Mouse (Mus musculus): ENCODE measurements around the gene Ybx3.

Gene Ybx3

DNA sequence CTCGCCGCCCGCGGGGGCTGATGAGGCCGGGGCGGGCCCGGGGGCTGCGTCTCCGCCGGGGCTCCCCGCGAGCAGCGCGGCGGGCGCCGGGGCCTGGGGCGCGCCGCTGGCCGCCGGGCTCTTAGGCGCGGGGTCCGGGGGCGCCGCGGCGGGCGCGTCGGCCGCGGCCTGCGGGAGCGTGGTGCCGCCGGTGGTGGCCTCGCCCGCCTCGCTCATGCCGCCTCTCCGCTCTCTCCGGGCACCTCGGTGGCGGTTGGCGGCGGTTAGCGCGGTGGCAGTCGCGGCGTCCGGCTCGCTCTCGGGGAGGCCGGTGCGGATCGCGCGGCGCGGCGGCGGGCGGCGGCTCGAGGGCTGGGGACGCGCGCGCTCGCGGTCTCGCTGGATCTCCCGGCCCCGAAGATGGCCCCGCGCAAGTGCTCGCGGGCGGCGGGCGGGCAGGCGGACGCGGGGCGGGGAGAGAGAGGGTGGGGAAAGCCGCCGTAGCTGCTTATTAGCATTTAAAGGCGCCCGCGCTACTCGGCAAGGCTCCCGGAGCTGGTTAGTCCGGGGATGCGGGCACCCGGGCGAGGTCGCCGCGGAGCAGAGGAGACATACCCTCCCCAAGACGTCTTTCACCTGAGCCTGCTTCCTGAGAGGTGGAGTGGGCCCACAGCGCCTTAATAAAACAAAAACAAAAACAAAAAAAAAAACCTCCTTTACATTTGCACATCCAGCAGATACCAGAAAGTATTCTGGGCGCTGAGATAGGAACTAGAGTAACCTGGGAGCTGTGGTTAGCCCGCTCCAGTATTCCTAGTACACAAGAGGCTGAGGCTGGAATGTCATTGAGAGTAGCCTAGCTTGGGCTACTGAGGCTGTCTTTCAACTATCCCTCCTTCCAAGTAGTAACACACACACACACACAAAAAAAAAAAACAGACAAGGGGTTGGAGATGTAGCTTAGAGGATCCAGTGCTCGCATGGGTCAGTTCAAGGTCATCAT is at the start of gene Ybx3:
Gene Ybx3, minus strand, starts transcription at position 437 of the 982 bp plus-strand sequence.
- DNase-seq = peak; percentile 49 to 55

DNA sequence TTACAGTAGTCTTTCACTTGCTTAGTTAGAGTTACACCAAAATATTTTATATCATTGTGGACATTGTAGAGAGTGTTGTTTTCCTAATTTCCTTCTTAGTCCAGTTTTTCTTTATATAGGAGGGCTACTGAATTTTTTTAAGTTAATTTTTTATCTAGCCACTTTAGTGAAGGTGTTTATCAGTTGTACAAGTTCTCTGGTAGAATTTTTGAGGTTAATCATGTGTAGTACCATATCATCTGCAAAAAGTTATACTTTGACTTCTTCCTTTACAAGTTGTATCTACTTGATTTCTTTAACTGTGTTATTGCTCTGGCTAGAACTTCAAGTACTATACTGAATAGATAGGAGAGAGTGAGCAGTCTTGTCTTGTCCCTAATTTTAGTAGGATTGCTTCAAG is 48.4 kb upstream of the Ybx3 start:
- DNase-seq = no peak

DNA sequence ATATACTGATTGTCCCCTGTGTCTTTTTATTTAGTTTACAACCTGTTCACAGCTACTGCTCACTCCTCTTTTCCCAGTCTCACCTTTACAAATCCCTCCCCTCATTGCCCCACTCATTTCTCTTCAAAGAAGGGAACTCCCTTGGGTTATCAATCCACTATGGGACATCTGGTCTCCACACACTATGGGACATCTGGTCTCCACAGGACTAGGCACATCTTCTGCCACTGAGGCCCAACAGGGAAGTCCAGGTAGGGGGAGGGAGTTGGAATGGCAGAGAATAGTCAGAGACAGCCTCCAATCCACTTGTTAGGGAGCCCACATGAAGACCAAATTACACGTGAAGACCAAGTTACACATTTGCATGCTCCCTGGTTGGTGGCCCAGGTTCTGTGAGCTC is 45.8 kb upstream of the Ybx3 start:
- DNase-seq = no peak

DNA sequence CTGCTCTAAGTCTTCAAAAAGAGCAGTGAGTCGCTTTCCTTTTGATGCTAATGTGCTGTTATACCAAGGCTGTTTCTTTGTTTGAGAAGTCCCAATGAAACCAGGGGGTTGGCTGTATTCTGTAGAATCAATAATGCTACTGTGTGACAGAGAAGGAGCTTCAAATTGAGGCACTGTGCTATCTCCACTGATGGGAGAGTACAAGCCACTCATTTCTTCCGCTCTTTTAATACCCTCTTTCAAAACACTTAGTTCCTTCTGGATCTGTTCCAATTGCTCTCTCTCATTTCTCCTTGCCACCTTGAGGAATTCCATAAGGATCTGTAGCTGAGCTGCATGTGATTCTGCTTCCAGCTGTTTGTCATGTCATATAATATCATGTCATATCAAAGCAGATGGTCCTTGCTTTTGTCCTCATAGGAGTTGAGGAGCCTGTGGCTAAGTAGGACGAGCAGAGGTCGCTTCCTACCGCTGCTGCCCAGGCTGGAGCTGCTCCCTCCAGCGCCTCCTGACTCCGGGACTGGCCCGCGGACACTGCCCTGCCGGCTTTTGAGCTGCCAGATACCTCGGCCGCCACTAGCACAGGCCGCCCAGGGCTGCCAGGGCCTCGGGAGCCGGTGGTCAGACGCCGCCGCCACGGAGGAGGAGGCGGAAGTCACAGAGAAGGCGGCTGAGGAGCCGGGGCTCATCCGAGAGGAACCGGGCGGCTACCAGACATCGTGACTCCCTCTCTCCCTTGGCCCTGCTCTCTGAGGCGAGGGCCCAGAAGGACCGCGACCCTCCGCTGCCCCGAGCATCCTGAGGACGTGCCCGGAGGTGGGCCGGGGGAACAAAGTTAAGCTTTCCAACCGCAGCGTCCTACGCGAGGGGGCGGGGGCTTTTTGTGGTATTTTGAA is 45.1 kb upstream of the Ybx3 start:
- DNase-seq = no peak

DNA sequence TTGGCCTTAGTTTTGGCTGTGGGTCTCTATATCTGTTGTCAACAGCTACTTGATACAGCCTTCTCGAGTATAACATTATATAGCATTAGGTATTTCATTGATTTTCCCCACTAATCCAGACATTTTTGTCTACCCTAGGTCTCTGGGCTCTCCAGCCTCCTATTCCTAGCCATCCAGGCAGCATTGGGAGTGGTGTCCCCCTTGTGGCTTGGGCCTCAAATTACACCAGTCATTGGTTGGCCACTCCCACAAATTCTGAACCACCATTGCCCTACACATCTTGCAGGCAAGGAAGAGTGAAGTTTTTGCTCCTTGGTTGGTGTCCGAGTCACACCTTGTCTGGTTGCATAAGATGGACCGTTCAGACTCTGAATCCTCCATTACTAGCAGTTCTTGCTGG is 33.3 kb upstream of the Ybx3 start:
- no peak for DNase-seq

DNA sequence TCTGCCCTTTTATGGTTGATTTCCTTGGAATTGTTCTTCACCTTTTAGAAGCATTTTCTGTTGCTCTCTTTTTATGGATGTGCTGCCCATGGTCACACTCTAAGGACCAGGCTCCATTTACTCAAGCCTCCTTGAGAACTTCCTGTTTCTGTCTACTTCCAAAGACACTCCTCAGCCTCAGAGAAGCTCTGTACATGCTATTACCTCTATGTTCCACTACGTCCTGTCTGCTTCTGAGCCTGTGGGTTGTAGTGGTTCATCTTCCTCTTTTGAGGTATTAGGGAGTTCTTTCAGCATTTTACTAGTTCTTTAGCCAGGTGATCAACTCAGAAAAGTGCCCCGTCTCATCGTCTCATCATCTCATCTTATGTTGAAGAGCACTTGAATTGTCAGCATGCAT is 31.3 kb upstream of the Ybx3 start:
- DNase-seq = no peak

DNA sequence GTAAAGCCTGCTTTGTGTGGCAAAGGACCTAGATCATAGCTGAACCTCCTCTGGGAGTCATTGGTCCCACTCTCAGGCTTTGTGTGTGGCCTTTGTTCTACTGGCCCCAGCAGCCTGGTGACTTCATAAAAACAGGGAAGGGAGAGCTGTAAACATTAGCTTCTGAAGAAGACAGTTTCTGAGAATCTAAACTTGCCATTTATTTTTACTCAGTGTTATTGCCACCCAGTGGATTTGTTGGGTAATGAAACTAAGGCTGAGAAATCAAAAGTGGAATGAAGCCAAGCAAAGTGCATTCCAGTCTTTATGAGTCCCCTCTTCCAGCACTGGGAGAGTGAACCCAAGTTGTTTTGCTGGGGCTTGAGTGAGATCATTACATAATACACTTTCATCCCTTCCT is 30.5 kb upstream of the Ybx3 start:
- DNase-seq = no peak

DNA sequence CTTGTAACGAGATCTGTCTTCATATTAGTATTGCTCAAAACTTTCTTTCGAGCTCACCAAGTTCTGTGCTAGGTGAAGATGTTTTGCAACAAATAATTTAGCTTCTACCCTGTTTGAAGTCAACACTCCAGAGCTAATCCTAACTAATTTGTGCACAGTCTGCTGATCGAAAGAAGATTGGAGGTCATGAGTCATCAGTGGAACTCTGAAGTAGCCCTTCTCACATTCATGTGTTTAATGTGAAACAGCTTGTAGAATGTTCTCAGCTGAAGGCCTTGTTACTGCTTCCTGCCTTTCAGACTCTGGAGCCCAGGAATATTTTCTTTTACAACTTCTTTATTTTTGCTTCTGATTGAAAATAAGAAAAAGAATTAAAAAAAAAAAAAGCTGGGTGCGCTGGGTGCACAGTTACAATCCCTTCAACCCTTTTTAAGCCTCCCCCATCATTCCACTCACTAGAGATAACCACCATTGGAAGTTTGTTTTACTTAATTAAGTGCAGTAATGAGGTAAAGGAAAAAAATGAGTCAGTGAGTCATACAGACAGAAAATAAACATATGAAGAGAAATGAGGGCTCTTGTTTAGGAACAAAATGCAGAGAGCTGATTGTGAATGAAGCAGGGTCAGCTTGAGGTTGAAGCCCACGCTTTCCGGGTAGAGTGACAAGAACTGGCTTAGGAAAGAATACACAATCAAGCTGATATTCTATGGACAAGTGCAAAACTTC is 23.0 kb upstream of the Ybx3 start:
- no peak for DNase-seq

DNA sequence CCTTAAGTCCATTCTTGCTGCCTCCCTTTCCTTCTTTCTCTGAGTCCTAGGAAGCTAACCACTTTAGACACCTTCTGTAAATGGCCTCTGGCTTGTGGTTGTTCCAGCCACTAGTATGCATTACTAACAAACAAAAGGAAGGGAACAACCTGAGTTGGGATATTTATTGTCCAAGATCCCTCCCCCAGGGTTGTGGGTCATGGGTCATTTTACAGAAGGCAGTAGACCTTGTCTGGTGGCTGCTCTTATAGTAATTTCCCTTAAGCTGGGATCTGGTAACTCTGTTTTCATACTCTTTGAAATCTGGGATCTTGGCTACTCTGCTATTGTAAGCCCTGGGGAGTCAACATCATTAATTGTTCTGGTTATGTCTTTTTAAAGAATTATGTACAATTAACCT is 18.7 kb upstream of the Ybx3 start:
- no peak for DNase-seq

DNA sequence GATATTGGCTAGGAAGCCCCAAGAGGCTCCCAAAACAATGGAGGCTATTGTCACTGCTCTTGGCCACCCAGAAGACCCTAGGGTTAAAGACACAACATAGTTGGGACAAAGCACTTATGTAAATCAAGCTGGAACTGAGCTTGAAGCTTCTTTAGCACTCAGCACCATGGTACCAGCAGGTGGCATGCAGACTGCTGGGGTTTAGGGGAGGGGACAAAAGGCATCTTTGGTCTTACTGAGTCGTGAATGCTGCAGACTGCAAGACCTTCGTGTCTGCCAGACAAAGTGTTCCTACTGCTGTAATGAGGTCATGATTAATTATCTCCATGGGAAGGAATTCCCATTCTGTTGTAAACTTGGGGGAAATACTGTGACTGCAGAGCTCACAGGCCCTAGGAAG is 17.6 kb upstream of the Ybx3 start:
- DNase-seq = no peak

DNA sequence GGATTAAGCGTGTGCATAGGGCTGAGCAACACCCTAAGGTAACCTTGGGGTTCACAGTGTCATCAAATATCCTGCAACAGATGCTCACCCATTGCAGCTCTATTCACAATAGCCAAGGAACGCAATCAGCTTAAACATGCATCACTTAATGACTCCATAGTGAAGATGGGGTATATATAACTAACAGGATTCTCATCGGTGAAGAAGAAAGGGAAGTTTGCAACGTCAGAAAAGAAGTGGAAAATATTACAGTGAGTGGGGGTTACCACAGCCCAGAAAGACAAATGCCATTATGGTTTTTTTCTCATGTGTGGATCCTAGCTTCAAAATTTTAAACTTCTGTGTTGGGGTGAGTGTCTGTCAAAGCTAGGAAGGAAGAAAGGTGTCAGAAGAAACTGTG is 16.9 kb upstream of the Ybx3 start:
- DNase-seq = no peak

DNA sequence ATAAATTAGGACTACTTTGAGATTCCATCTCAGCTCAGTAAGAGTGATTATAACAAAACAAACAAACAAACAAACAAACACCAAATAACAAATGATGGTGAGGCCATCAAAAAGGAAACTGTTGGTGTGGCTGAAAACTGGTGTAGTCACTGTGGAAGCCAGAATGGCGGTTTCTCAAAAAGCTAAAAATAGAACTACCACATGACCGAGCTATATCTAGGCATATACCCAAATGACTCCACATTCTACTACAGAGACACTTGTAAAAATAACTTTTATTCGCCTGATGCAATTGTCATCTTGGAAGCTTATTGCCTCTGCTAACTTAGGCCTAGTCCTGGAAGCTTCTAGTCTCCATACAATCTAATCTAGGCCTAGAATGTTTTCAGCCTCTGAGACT is 16.0 kb upstream of the Ybx3 start:
- no peak for DNase-seq

DNA sequence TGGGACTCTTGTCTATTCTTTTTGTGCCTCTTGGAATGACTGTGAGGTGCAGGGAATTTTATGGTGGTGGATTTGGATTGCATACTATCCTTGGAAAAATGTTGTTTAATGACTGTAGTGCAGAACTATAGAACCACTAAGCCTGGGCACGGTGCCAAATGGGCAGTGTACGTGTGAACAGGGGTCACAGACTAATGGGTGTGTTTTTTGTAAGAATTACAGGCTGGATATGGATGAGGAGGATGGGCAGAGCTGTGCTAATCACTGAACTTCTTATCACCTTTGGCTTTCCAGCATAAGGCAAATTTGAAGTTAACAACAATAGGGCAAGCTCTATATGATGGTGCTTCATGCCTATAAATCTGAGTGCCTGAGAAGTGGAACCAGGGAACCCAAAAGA is 14.8 kb upstream of the Ybx3 start:
- no peak for DNase-seq

DNA sequence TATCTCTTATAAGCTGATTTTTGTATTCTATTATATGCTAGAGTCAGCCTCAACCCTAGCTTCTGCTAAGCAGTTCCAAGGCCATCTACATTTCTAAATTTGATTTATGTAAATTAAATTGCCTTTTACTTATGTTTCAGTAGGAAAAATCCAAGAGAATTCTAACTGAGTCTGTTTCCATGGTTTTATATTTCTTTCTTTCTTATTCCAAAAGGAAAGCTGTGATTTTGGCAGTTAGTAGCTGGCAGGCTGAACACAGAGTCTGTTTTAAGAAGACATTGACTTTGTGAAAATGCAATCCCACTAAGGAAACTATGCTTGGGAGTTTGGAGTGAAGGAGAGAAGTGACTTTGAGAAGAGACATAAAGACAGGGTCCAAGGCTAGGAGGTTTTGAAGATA is 14.3 kb upstream of the Ybx3 start:
- DNase-seq = no peak

DNA sequence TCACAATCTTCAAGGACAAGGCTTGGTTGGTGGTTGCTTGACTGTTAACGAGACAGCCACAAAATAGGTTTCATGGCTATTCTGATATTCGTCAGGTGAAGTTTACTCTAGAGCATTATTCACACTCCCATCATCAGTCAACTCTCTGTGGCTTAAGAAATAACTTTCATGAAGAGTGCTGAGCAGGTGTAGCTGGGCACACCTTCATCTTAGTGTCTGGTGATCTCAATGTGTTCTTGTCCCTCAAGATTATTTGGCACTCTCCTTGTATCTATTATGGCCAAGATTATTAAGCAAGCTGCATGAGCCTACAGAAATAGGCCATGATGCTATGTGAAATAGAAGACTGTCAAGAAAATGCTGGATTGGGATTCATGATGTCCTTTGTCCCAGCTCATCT is 13.0 kb upstream of the Ybx3 start:
- no peak for DNase-seq

DNA sequence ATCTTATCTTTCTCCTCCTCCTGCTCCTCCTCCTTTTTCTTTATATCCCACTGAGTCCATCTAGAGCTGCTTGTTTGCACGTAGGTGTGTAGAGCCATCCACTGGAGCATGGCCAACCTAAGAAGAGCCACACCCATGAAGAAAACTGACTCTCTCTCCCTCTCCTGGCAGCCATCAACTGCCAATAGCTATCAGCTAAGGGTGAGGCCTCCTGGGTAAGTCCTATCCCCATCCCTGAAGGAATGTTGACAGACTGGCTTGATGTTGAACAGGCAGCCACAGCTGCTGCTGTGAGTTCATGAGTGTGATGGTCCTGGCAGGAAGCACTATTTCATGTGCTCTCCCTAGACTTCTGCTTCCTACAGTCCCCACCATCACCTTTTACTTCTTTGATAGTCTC is 8.4 kb upstream of the Ybx3 start:
- DNase-seq = no peak

DNA sequence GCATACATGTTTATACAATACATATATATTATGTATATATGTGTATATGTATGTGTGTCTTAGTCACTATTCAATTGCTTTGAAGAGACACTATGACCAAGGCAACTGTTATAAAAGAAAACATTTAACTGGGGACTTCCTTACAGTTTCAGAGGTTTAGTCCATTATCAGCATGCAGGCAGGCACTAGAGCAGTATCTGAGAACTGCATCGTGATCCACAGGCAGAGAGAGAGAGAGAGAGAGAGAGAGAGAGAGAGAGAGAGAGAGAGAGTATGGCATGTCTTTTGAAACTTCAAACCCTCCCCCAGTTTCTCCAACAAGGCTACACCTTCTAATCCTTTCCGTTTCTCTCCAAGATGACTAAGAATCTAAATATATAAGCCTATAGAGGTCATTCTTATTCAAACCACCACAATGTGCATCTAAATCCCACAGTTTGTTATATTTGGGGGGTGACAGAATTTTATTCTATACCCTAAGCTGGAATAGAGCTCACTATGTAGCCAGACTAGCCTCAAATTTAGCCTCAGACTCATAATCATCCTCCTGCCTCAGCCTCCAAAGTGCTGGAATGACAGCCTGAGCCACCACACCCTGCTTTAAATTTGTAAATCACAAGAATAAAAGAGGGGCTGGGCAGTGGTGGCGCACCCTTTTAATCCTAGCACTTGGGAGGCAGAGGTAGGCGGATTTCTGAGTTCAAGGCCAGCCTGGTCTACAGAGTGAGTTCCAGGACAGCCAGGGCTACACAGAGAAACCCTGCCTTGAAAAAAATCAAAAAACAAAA is 5.8 kb upstream of the Ybx3 start:
- DNase-seq = no peak

DNA sequence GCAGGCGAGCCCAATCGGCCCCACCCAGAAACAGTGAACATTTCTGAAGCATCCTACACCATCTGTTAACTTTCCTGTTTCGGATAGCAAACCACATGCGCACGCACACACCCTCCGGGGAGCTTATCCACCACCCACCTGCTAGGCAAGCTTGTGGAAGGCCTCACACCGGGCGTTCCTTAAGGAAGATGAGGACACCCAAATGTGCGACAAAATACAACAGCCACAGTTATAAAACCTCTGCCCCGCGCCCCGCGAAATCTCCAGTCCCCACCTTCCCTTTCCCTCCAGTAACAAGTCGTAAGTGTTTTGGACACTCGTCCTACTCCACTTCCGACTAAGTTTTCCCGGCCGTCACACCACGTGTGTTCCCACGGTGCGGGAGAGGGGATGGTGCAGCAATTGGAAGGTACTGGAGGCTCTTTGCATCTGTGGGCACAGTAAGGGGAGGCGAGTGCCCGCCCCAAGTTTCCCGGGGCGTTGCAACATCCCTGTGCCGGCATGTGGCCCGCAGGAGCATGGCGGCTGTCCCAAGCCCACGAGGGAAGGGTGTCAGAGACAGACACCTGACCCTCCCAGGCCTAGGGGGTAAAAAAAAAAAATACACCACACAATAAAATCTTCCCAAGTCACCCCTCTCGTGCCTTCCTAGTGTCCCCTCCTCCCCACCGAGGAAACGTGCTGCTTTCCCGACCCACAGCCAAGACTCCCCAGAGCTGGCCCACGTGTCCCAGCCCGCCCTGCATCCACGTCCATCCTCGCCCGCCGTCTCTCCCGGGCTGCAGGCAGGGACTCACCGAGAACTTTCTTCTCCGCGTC is 846 bp downstream of the Ybx3 start:
- DNase-seq = peak; percentile 11 to 32

DNA sequence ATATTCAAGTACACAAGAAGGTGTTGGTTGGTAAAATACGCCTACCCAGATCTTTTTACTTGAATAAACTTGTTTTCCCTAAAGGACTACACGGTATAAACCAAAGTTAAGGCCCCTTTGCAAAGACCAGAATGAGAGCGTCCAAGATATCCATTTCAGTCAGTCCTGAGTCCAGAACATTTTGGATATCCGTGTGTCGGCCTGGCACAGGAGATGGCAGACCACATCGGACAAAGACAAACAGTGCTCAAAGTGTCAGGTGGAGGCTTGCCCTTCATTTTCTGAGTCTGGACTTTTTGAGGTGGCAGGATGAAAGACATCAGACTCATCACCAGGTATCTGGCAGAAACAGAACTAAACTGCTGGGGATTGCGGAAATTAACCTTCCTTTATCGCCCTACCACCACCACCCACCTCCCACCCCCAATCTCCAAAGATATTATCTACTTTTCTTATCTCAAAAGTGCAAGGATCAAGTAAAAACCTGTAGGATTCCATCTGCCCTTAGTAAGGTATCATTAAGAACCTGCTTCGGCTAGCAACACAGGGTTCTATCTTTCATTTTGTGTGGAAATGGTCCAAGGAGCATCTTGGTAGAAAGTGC is 1.8 kb downstream of the Ybx3 start:
- no peak for DNase-seq

DNA sequence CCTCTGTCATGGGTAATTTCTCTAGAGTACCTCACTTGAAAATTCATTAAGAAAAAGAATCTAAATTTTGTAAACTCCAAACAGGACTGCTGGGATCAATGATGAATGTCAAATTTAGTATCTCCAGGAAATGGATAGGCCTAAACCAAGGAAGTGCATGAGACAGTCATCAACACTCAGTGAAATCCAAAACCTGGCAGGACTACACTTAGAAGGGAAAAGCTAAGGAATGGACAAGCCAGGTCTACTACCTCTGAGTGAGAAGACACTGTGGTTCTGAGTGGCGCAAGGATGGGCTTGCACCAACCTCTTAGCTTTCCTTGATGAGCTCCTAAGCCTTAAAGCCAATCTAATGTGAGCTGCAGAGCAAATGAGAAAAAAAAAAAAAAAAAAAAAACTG is 2.8 kb downstream of the Ybx3 start:
- DNase-seq = no peak
